Mouse (Mus musculus): Measurements from ENCODE around the gene Prkcd.

GRCm38 (mm10) chr14:30584497-30585251 is 41.3 kb downstream of the Prkcd start:
- TF ChIP-seq CTCF (IDR thresholded peaks at IDR 0.05; ENCODE audit: borderline replicate concordance, control insufficient read depth, extremely low read depth, insufficient read depth, low read length, poor library complexity), result no peak
- no peak for TF ChIP-seq POLR2A (IDR thresholded peaks at IDR 0.05; ENCODE audit: control insufficient read depth, extremely low read depth, insufficient read depth, low read length, poor library complexity)

All from thymus, adult 2 months (tissue).